Mouse (Mus musculus) T-helper 17 cell (primary cell): ENCODE data around the gene Dpysl5.

Source experiments
- in situ Hi-C, 2 experiments: fragments of 300-600 bp; cut with MboI, MseI; formaldehyde crosslinking; loops; 1 replicate in 1 of 2; 2 replicates in 1 of 2; pipeline ENCODE4 v1.15.1; 2025; ENCODE audit warnings: high pct_unique_total_duplicates in 2 of 2

Dpysl5 gene

GRCm38 (mm10) chr5:30755215-30755614 lies 43.9 kb downstream of the Dpysl5 start:
- in situ Hi-C loops: no loop called here

DNA sequence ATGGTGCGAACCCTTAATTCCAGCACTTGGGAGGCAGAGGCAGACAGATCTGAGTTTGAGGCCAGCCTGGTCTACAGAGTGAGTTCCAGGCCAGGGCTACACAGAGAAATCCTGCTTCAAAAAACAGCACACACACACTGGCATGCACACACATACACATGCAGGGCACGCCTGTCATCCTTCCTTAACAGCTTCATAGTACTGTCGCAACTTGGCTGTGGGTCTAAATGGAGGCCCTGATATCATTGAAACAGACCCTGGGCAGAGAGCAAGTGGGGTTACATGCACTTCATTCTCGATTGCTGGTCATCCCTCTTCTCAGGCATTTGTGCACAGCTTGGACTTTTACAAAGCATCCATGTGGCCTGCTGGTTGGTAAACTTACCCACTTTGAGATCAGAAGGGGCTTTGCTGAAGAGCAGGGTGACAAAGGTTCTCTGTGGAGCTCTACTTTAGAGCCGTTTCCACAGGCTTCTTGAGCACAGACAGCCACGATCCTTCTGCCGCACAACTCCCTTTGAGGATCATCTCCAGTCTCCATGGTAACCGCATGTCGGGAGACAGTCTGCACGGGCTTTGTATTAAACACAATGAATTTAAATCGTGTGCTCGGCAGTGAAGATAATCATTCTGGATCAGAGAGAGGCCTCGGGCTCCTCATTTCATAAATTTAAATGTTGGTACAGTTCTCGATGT lies 51.6 kb downstream of the Dpysl5 start:
- in situ Hi-C loops: no loop called here

- in situ Hi-C loops: no loop called here
Observed at GRCm38 (mm10) chr5:30763511-30763830, 52.1 kb downstream of the Dpysl5 start.

DNA sequence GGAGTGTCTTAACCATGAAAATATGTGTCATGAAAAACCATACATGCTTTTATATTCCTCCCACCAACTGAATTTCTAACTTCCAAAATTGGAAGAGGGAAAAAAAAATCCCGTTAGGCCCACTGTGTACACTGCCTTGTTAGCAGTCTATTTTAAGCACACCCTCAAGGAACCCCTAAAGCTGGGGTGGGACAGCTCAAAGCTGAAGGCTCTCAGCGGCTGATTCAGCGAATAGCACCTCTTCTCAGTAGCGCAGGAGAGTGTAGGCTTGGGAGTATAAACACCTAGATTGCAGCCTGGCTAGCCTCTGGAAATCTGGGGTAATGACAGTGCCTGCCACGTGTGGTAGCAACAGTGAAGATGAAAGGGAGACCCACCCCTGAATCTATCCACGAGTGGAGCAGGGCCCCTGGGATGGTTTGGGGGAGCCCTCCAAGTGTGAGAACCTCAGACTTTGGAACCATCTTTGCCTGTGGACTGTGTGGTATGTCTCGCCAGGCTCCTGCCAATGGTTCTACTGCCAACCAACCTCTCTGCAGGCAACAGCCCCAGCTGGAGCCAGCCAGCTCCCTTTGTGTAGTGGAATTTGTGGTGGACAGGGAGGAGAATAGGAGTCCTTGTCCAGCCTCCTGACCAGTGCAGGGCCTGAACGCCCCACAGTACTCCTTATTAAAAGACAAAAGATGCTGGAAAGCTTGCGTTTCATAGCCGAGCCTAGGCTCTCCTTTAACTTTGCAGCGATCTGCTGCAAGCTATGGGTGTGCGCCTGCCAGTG lies 54.4 kb downstream of the Dpysl5 start:
- in situ Hi-C loops: no loop called here

GRCm38 (mm10) chr5:30768082-30768481 lies 56.7 kb downstream of the Dpysl5 start:
- in situ Hi-C loops: no loop called here

DNA sequence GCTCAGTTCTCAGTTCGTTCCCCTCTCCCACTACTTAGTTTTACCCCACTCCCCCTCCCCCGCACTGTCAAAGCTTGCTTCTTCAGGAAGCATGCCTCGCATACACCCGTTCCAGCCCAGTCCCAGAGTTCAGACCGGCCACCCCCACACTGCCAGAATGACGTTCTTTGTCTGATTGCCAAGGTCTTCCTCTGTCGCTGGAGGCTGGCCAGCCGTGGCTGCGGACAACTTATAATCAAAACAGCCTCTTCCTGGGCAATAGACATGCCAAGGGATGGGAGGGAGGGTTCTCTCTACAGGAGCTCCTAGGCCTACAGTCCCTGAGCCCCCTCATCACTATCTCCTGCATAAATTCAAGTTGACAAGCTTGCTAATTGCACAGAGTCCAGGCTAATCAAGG lies 57.2 kb downstream of the Dpysl5 start:
- in situ Hi-C loops: no loop called here

DNA sequence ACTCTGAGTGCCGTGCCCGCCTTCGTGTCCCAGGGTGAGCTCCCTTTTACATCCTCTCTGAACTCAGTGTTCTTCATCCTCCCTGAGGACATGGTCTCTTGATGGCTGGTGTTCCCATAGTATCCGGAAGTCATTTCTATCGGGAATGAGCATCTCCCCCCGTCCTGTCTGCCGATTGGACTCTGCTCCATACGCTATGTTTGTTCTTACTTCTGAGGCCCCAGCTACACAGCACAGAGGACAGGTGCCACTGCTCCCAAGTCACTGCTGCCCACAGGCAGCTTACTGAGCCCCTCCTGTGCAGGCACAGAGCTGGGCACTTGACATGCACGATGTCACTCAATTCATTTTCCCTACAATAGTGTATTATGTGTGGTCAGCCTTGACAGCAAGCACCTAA lies 57.7 kb downstream of the Dpysl5 start:
- in situ Hi-C loops: no loop called here

DNA sequence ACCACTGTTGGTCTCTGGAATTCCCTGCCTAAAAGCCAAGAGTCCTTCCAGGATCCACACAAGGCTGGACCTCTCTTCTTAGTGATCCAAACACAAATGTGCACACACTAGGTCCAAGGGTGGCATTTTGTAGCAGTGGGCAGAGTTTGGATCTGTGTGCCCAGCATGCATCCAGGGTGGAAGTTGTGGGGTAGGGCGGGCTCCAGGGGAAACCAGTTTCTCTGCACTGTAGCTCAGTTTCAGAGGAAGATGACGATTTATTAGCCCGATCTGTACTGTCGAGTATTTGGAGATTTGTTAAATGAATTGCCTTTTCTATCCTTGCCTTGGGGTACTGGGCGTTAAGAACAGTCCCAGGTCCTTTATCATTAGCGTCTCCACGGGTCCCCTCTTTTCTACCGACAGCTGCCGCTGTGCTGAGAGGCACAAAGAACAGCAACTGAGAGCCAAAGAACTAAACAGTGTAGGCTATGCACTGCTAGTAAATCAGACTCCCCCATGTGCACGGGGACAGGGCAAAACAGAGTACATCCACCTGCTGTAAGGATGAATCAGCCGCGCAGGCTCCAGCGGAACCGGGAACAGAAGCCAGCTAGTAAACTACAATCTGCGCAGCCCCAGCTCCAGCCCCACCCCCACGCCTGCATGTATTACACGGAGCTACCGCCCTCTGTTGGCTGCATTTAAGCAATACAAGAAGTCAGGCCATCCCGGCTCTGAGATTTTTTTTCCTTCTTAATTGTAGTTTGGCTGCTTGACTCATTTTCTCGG lies 63.4 kb downstream of the Dpysl5 start:
- in situ Hi-C loops: loop anchor here (5.0 to 10.0 kb wide), 3 partner anchors 60 to 810 kb away; partner anchors contain the start of gene Dpysl5 (in 2 of the 2)

- in situ Hi-C loops: no loop called here
Observed at GRCm38 (mm10) chr5:30780699-30781098, 69.3 kb downstream of the Dpysl5 start.

- in situ Hi-C loops: no loop called here
Observed at GRCm38 (mm10) chr5:30781147-30781546, 69.8 kb downstream of the Dpysl5 start.

DNA sequence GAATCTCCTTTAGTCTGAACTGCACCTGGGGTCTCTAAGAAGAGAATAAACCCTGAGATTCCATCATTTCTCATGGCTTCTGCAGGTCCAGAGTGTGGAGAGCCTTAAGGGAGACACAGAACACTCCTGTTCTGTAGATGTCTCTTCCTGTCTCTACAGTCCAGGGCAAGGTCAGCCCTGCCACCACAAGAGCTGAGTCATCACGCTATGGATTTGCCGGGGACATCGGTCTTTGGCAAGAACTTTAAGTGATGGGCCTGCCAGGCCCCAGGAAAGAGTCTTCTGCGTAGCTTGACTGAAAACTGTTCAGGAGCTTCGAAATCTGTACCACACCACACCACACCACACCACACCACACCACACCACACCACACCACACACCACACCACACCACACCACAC lies 76.0 kb downstream of the Dpysl5 start:
- in situ Hi-C loops: no loop called here

- in situ Hi-C loops: no loop called here
Observed at GRCm38 (mm10) chr5:30790047-30790446, 78.7 kb downstream of the Dpysl5 start.

GRCm38 (mm10) chr5:30796125-30796524 lies 84.8 kb downstream of the Dpysl5 start:
- in situ Hi-C loops: loop anchor here (5.0 kb wide), 2 partner anchors 84 to 89 kb away; partner anchors contain the start of gene Dpysl5 (in 1 of the 2)

DNA sequence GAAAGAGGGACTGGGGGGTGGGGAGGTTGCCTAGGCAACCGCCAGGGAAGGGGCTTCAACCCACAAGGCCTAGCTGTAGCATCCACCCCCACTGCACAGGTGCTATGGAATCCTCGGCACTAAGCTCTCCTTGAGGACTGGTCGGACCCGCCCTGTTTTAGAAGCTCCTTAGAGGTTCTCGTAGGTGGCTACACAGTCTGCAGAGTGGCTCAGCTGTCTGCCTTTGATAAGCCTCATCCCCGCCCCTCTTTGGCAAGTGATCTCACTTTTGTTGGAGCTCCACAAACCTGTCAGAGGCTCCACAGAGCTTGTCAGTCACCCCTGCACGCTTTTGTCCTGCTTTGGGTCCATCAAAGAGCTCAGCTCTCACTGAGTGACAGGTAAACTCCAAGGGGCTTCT lies 86.1 kb downstream of the Dpysl5 start:
- in situ Hi-C loops: loop anchor here (5.0 kb wide), 2 partner anchors 85 to 90 kb away; partner anchors contain the start of gene Dpysl5 (in 1 of the 2)

DNA sequence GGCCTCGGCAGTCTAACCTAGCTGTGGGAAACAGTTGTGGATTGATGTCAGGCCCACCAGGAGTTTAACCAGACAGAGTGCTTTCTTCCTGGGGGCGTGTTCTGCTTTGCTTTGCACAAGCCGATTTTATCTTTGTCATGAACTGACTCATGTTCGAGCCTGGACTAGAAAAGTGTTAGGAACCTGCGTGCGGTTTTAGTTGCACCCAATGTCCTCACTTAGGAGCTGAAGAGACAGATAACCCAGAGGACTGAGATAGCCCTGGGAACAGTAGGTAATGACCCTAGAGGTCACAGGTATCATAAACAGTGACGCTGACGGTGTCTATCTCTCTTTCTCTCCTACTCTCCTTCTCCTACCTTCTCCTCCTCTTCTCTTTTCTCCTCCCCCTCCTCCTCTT lies 86.6 kb downstream of the Dpysl5 start:
- in situ Hi-C loops: loop anchor here (5.0 kb wide), 2 partner anchors 86 to 91 kb away; partner anchors contain the start of gene Dpysl5 (in 1 of the 2)

- in situ Hi-C loops: loop anchor here (5.0 kb wide), 2 partner anchors 87 to 92 kb away; partner anchors contain the start of gene Dpysl5 (in 1 of the 2)
Observed at GRCm38 (mm10) chr5:30798965-30799364, 87.6 kb downstream of the Dpysl5 start.

- in situ Hi-C loops: loop anchor here in 1 of 2 experiments (5.0 kb wide), 1 partner anchor 124 kb away; no protein-coding TSS in a partner anchor
Observed at GRCm38 (mm10) chr5:30802724-30803467, 91.5 kb downstream of the Dpysl5 start.

GRCm38 (mm10) chr5:30806106-30806505 lies 94.7 kb downstream of the Dpysl5 start:
- in situ Hi-C loops: no loop called here

DNA sequence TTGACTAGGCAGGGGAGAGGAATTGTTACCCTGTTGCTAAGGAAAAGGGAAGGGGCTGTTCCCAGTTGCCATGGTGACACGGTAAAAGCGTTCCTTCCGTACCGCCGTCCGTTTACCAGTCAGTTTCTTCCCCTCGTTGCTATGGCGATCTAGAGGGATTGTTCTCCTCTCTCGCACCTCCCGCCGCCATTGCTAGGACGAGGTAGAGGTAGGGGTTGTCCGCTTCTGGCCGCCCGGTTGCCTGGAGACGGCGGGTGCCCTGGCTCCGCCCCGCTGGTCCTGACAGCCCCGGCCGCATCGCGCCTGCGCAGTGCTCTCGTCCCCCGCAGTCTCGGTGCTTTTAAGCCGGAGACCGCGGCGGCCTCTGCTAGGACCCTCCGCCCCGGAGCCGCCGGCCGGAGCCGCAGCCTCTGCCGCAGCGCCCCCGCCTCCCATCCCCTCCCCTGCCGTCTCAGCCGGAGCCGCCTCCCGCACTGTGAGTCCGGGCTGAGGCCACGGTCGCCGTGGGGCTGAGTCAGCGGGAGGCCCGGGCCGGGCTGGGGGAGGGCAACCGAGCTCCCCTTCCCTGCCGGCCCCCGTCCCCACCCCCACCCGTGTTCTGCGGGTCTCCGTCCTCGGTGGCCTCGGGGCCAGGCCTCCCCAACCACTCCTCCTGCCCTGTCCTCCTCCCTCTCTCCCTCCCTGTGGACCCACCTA lies 103.2 kb downstream of the Dpysl5 start, which contains the start of gene Mapre3:
Gene Mapre3 (plus strand): TSS at position 218 of the 696 bp plus-strand sequence.
- in situ Hi-C loops: loop anchor here (5.0 kb wide), 4 partner anchors 38 to 188 kb away; no protein-coding TSS in a partner anchor

- in situ Hi-C loops: loop anchor here (5.0 kb wide), 2 partner anchors 37 to 47 kb away; no protein-coding TSS in a partner anchor
Observed at GRCm38 (mm10) chr5:30815120-30815465, 103.7 kb downstream of the Dpysl5 start.
